Mouse (Mus musculus): ENCODE results near the gene Cyb5r1. TPM values are rescaled to one million over a fixed set of nuclear protein-coding genes. Genes with fewer than 3 reads are reported as not detected.
A peak's percentile ranks its signal among the peaks of the same experiment; 100 is the strongest.

The Cyb5r1 gene
- 14.2 and 14.3 TPM in 2 replicates for polyA plus RNA-seq (2015; fragmentation: Nextera tagmentation; extraction: Ambion mirVana)

DNA sequence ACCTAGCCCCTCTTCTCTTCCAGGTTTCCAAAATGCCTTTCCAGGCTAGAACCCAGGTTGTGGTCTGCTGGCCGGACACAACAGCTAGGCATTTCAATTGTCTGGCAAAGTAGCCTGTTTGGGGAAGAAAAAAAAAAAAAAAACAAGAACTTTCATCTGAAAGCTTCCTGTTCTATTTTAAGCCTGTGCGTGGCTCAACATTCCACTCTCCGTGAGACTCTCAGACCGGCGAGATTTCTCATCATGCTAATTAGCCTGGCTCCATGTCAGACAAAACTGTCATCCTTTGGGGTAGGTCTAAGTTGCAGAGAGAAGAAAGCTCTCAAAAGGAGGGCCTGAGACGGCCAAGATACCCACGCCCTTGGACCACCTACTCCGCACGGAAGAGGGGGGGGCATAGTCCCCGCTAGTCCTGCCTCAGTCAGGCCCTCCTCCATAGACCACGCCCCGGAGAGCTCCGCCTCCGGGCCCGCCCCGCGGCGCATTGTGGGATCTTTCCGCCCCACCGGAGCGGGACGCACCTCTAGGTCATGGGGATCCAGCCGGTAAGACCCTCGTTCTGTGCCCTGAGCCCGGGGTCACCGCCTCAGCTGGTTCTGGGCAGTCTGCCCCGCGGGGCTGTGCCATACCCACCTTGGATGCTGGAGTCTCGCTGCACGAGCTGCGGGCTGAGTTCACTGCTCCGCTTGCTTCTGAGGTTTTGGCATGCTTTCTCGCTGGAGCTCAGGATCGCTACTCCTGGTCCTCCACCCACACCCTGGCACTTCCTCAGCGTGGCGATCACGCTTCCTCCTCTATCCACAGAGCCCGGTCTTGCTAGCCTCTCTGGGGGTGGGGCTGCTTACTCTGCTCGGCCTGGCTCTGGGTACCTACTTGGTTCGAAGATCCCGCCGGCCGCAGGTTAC is at the start of gene Cyb5r1:
Cyb5r1 (plus strand) TSS at position 51 of the 905 bp plus-strand sequence.
- DNase-seq (ENCODE audit: low spot score) (peak; percentile 87), ATAC-seq (ENCODE audit: low FRiP score, low TSS enrichment) (peak; percentile 94)
- no peaks in the 10 kb centered on the region for H3K27me3 ChIP-seq (ENCODE audit: control insufficient read depth, insufficient read depth, low read length)
- 0 out of 2 replicates have a peak, but pooled peaks cover 10% of the 10 kb centered on the region for H3K36me3 ChIP-seq (ENCODE audit: control insufficient read depth, insufficient read depth, low read length)
- H3K4me2 ChIP-seq (replicated peaks; ENCODE audit: low read depth) = peak within 1 kb of the TSS; percentile 92
- H3K4me3 ChIP-seq (ENCODE audit: low read depth, low read length) = peak within 1 kb of the TSS; percentile 75
- peak within 1 kb of the TSS; percentile 83 for H3K27ac ChIP-seq (replicated peaks)
- H3K9ac ChIP-seq (ENCODE audit: low read length) = peak within 1 kb of the TSS; percentile 75
- no peaks in the 10 kb centered on the region for H3K4me1 ChIP-seq (replicated peaks; ENCODE audit: control insufficient read depth, insufficient read depth)
- 0 out of 2 replicates have a peak, but pooled peaks have one; percentile 1 for TF ChIP-seq CTCF (IDR thresholded peaks at IDR 0.05; ENCODE audit: low read depth)
- no peak for TF ChIP-seq EP300 (optimal IDR thresholded peaks at IDR 0.05)
- under 1% methylated on average over 42 of the region's 43 CpGs for WGBS
- H3K9me3 ChIP-seq (ENCODE audit: control insufficient read depth, low read length) = no peaks in the 10 kb centered on the region

DNA sequence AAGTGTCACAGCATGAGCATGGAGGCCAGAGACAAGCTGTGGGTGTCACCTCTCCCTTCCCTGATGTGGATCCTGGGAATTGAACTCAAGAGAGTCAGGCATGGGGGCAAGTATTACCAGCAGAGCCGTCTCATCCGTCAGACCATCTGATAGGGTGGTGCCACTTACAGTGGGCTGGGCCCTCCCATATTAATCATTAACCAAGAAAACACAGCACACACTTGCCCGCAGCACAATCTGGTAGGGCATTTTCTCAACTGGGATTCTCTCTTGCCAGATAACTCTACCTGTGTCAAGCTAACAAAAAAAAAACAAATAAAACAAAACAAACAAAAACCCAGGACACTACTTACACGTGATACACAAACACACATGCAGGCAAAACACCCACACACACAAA is 47.9 kb upstream of the Cyb5r1 start:
- Histone ChIP-seq H3K4me2 (replicated peaks; ENCODE audit: low read depth) (no peak overlapping the region), H3K4me1 (replicated peaks; ENCODE audit: control insufficient read depth, insufficient read depth) (no peaks in the 10 kb centered on the region), H3K27ac (replicated peaks) (no peak overlapping the region), H3K4me3 (ENCODE audit: low read depth, low read length) (no peak overlapping the region), H3K9ac (ENCODE audit: low read length) (no peak overlapping the region), H3K9me3 (ENCODE audit: control insufficient read depth, low read length) (no peaks in the 10 kb centered on the region), H3K27me3 (ENCODE audit: control insufficient read depth, insufficient read depth, low read length) (no peaks in the 10 kb centered on the region), H3K36me3 (ENCODE audit: control insufficient read depth, insufficient read depth, low read length) (peaks cover 17% of the 10 kb centered on the region)
- DNase-seq (ENCODE audit: low spot score) (no peak), ATAC-seq (ENCODE audit: low FRiP score, low TSS enrichment) (peak; percentile 31; the same call in 1 of the 2 replicates)
- 55% methylated on average over 4 of the region's 4 CpGs for WGBS
- TF ChIP-seq CTCF (IDR thresholded peaks at IDR 0.05; ENCODE audit: low read depth) (no peak), EP300 (optimal IDR thresholded peaks at IDR 0.05) (no peak)

DNA sequence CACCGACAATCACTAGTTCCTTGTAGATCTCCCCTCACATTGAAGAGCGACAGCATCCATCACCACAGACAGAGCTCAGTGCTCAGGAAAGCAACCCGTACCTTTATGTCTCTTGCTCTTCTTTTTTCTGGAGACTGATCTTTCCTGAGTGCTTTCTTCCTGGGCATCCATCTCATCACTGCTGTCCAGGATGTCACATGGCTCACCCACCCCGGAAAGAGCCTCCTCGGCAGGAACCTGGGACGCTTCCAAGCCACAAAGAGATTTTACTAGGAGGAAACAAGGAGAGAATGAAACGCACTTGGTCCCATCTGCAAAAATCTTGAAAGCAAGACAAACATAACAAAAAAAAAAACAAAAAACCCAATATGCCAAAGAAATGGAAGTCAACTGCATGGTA is 44.7 kb upstream of the Cyb5r1 start:
- Histone ChIP-seq H3K27ac (replicated peaks) (peak overlapping the region; percentile 95; the same call in 1 of the 2 replicates), H3K9ac (ENCODE audit: low read length) (peak overlapping the region; percentile 96), H3K9me3 (ENCODE audit: control insufficient read depth, low read length) (no peaks in the 10 kb centered on the region), H3K27me3 (ENCODE audit: control insufficient read depth, insufficient read depth, low read length) (no peaks in the 10 kb centered on the region), H3K4me3 (ENCODE audit: low read depth, low read length) (peak overlapping the region; percentile 83), H3K4me2 (replicated peaks; ENCODE audit: low read depth) (peak overlapping the region; percentile 66), H3K36me3 (ENCODE audit: control insufficient read depth, insufficient read depth, low read length) (peaks cover 7% of the 10 kb centered on the region), H3K4me1 (replicated peaks; ENCODE audit: control insufficient read depth, insufficient read depth) (no peaks in the 10 kb centered on the region)
- no peak for ATAC-seq (ENCODE audit: low FRiP score, low TSS enrichment)
- DNase-seq (ENCODE audit: low spot score) = no peak
- 66% methylated on average over 7 of the region's 7 CpGs for WGBS
- TF ChIP-seq CTCF (IDR thresholded peaks at IDR 0.05; ENCODE audit: low read depth) (no peak), EP300 (optimal IDR thresholded peaks at IDR 0.05) (no peak)

DNA sequence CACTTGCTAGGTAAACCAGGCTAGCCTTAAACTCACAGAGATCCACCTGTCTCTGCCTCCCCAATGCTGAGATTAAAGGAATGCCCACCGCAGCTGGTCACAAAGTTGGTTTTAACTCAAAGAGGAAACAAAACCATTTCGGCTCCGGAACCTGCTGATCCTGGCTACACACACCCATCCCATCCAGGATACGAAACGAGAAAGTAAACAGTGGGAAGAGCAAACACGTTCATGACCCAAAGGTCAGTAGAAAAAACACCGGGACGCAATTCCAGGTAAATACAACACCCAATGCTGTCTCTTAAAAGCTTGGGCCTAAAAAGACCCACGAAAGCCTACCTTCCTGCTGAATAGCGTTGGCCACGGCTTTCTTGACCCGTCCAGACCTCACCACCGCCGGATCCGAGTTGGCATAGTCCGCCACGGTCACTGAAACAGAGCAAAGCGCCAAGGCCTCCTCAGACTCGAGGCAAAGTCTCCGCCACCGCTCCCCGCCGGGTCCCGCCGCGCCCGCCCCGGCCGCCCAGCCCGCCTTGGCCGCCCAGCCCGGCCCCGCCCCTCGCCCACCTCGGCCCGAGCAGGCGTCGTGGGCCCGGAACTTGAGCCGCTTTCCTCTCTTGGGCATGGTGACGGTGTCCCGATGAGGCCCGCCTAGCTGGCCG is 44.0 kb upstream of the Cyb5r1 start:
- Histone ChIP-seq H3K27ac (replicated peaks) (peak overlapping the region; percentile 95), H3K4me3 (ENCODE audit: low read depth, low read length) (peak overlapping the region; percentile 83), H3K4me2 (replicated peaks; ENCODE audit: low read depth) (peak overlapping the region; percentile 66), H3K9me3 (ENCODE audit: control insufficient read depth, low read length) (no peaks in the 10 kb centered on the region), H3K36me3 (ENCODE audit: control insufficient read depth, insufficient read depth, low read length) (peaks cover under 1% of the 10 kb centered on the region; the same call in 1 of the 2 replicates), H3K27me3 (ENCODE audit: control insufficient read depth, insufficient read depth, low read length) (no peaks in the 10 kb centered on the region), H3K9ac (ENCODE audit: low read length) (peak overlapping the region; percentile 96), H3K4me1 (replicated peaks; ENCODE audit: control insufficient read depth, insufficient read depth) (no peaks in the 10 kb centered on the region)
- TF ChIP-seq CTCF (IDR thresholded peaks at IDR 0.05; ENCODE audit: low read depth) = no peak
- no peak for TF ChIP-seq EP300 (optimal IDR thresholded peaks at IDR 0.05)
- peak; percentile 57 for DNase-seq (ENCODE audit: low spot score)
- ATAC-seq (ENCODE audit: low FRiP score, low TSS enrichment) = peak; percentile 75
- WGBS = under 1% methylated on average over 39 of the region's 44 CpGs

DNA sequence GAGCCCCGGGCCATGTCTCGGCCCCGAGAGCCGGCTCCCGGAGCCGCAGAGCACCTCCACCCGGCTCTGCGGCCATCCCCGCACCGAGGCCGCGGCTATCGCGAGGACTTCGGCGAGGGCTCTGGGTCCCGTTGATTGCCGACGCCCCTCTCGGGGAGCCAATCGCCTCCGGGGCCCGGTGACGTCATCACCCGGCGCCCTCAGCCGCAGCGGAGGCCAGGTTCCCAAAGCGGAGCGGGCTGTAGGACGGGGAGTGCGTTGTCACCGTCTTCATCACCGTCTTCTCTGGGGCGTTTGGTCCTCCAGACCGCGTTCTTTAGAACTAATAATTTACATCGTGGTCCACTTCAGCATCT is 43.5 kb upstream of the Cyb5r1 start, which contains the start of gene Tmem183a:
Tmem183a (minus strand) TSS at position 123 of the 356 bp plus-strand sequence.
- peak; percentile 96 for DNase-seq (ENCODE audit: low spot score)
- no peaks in the 10 kb centered on the region; the same call in 1 of the 2 replicates for H3K36me3 ChIP-seq (ENCODE audit: control insufficient read depth, insufficient read depth, low read length)
- no peaks in the 10 kb centered on the region for H3K9me3 ChIP-seq (ENCODE audit: control insufficient read depth, low read length)
- no peaks in the 10 kb centered on the region for H3K4me1 ChIP-seq (replicated peaks; ENCODE audit: control insufficient read depth, insufficient read depth)
- 0% methylated on average over 38 of the region's 38 CpGs for WGBS
- ATAC-seq (ENCODE audit: low FRiP score, low TSS enrichment) = peak; percentile 97
- TF ChIP-seq CTCF (IDR thresholded peaks at IDR 0.05; ENCODE audit: low read depth) (no peak), EP300 (optimal IDR thresholded peaks at IDR 0.05) (peak; percentile 97)
- peak within 1 kb of the TSS; percentile 66 for H3K4me2 ChIP-seq (replicated peaks; ENCODE audit: low read depth)
- H3K27ac ChIP-seq (replicated peaks) = peak within 1 kb of the TSS; percentile 95
- H3K9ac ChIP-seq (ENCODE audit: low read length) = peak within 1 kb of the TSS; percentile 96
- no peaks in the 10 kb centered on the region for H3K27me3 ChIP-seq (ENCODE audit: control insufficient read depth, insufficient read depth, low read length)
- peak within 1 kb of the TSS; percentile 83 for H3K4me3 ChIP-seq (ENCODE audit: low read depth, low read length)

All from stomach, postnatal 0 days (tissue).